Mouse (Mus musculus) spleen, adult 12 weeks (tissue): ENCODE measurements around the gene Rnf144b.

Experiments used
- DNase-seq: peaks from one replicate; pipeline ENCODE4 v3.0.0; 2022; ENCODE audit warnings: low spot score

The Rnf144b gene

DNA sequence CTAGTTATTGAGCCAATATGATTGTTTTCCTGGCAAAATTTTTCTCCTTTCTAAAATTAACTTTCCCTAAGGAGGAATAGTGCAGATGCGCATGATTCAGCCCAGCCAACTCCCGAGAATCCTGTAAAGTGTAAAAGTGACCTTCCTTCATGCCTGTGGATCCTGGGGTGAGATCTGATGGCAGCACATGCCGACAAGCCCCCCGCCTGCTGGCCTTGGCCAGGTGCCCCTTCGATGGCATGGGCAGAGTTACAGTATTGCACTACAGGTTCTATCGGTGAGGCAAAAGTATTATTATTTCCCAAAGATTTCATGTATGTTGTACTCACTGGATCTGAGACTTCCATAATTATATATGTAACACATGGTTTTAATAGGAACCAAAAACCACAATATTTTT lies 2.5 kb downstream of the Rnf144b start:
- no peak for DNase-seq

DNA sequence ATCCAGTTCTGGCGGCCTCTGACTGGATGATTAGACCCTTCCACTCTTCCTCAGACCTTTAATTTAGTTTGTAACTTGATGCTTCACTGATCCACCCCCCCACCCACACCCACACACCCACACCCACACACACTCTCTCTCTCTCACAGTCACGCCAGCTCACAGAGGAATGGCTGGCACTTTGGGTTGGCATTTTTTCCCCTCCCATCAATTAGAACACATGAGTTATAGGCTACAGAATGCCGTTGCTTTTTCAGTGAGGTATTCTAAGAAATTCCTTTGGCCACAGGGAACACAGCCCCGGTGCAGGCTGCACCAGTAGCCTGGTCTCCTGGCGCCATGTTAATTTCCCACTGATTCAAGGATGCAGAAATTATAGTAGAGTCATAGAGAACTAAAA lies 3.1 kb downstream of the Rnf144b start:
- no peak for DNase-seq

DNA sequence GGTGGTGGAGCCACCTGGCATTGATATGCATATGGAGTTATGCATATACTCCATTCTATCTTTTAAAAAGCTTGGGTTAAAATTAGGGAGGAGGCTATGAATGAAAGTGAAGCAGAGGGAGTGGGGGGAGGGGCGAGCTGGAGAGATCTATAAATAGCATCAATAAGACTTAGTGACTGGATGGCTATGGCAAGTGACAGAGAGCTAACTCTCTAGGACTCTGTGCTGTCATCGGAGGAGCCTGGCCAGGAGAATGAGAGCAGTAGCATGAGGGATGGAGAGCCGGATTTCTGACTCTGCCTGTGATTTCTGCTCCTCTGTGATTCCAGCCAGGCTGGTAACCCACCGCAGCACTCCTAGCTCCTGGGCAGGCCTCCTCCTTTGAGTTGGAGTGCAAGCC lies 6.6 kb downstream of the Rnf144b start:
- DNase-seq: no peak

DNA sequence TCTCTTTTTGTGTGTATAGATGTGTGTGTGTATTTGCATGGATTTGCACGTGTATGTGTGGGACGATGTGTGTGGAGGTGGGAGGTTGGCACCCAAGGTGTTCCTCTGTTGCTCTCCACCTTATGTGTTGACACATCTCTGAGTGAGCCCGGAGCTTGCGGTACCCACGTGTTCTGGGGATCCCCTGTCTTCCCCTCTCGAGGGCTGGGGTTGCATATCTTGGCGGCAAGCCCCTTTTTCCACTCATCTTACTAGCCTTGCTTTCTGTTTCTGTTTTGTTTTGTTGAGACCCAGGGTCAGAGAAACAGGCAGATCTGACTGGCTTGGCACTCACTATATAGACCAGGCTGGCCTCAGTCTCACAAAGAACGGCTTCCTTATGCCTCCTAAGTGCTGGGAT lies 10.6 kb downstream of the Rnf144b start:
- no peak for DNase-seq

DNA sequence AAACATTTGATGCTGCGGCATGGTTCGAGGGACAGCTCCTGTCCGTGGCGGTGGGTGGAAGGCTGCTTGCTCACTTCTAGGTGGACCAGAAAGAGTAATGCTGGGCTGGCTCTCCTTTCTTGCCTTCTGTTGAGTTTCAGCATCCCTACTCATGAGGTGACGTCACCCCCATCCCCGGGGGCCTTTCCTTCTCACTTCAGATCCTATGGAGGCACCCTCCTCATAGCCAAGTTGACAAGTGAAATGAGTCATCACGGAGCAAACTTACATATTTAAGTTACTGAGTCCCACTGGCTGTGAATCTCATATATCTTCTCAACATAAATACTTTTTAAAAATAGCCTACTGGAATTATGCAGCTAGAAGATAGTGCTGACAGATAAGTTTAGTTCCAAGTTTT lies 12.4 kb downstream of the Rnf144b start:
- DNase-seq: no peak

DNA sequence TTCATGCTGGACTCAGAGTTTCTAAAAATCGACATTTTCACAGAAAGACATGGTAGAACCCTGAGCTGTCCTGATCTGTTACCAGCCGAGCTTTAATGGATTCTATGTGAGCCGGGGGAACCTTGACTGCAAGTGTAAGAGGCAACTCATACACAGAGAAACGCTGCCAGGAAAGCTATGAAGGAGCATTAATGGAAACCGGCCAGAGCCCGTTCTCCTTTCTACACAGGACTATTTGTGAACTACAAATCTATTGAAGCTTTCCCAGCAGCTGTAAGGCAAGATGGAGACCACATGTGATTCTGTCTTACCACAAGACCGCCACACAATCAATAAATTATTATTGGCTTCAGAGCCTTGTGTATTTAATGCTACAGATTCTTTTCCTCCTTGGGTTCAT lies 13.3 kb downstream of the Rnf144b start:
- DNase-seq: no peak

DNA sequence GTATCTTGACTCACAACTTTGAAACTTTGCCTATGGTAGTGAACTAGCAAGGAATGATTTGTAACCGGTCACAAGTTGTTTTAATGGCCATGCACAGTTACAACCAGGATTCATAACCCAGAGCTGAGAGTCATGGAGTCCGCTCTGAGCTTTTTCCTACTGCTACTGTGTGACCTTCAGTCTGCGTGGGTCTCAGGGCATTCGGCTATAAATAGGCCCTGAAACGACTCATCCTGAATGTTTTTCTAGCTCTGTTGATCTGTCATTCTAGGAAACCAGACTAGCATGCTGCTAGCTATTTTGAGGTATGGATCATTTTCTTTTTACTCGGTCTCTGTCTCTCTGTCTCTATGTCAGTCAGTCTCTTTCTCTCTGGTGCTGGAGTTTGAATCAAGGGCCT lies 20.3 kb downstream of the Rnf144b start:
- DNase-seq: no peak

DNA sequence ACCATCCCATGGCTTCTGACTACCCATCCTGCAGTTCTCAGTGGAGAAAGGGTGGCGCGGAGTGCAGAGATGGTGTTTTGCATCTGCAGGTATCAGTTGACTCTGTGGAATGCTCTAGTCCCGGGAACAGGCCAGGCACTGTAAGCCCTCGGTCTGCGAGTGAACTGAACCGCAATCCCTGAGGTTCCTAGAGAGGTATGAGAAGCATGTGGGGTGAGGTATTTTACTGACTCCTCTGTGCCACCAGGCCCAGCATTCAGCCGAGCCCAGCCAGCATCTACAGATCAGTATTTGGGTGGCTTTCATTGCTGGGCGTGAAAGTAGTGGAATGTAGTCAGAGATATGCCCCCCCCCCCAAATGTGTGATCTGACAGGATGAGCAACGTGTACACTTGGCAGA lies 23.5 kb downstream of the Rnf144b start:
- DNase-seq: no peak

DNA sequence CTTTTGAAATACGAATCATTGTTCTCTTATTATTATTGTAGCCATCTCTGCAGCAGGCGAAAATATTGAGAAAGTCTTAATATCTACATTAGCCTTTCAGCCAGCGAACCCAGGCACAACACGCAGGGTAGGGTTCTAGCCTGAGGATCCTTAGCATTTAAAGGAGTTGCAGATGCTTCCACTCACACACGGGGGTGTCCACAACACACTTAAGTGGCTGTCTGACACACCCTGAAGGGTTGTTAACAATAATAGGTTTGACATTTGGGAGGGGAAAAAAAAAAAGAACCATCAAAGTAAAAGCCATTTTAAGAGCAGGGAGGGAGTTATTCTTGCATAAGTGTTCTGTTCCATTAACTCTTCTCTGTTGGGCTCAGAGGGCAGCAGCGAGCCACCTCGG lies 23.9 kb downstream of the Rnf144b start:
- no peak for DNase-seq

DNA sequence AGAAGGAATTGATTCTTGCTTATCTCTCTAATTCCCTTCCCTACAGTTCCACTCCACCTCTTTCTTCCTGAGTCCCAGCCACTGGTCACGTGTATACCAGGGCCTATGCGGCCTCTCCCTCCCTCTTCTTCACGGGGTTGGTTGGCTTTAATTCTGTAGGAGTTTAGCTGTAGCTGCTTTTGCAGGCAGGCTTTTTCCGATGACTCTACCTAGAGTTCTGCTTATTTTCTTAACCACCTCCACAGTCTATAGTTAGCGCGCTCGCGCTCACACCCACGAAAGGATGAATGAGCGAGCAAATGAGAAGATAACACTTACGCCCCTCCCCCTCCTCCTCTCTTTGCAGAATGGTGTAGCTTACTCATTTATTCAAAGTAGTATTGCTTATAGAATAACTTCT lies 26.1 kb downstream of the Rnf144b start:
- no peak for DNase-seq

DNA sequence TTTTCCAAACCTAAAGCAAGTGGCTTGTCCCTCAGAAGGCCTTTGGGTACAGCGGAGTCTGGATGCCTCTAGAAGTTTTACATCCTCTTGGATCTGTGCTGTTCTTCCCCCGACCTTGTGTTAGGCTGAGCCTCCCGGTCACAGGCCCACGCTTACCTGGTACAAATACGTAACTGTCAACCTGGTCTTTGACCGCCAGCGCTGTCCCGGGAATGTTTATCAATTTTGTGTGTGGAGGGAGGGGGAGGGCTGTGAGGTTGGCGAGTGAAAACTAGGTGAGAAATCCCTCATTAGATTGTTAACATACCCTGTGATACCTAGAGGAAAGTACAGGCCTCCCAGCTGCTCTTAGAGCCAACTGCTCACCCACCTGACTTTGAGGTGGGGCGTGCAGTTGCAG lies 27.5 kb downstream of the Rnf144b start:
- DNase-seq: no peak

DNA sequence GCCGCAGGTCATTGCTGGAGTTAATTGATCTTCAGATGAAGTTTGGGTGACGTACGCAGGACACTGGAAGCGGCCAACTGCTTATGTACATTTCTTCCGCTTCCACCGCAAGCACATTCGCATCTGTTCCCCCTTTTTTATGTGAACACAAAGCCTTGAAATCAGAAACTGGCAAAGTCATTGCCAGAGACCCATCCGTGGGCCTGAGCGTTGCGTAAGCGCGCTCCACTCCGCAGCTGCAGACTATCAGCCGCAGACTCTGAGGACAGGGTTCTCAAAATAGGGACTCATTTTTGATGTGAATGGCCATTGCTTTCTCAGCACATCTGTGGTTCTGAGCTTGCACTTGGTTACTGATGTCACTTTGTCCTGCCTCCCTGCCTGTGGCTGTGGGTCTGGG lies 28.6 kb downstream of the Rnf144b start:
- DNase-seq: no peak

DNA sequence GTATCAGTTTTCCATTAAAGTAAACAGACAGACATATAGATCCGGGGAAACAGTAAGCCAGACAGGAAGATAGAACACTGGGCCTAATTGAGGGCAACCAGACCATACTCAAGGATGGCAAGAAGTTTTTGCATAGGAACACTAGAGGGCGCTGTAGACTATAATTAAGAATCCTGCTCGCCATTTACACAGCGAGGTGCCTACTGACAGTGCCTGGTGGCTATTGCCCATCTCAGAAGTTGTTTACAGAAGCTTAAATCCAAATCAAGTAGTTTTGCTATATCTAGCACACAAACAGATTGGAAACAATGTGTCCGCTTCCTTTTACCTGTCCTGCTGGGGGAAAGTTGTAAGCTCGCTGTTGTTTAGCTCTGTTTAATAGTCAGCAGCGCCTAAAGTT lies 29.9 kb downstream of the Rnf144b start:
- DNase-seq: peak; percentile 4

DNA sequence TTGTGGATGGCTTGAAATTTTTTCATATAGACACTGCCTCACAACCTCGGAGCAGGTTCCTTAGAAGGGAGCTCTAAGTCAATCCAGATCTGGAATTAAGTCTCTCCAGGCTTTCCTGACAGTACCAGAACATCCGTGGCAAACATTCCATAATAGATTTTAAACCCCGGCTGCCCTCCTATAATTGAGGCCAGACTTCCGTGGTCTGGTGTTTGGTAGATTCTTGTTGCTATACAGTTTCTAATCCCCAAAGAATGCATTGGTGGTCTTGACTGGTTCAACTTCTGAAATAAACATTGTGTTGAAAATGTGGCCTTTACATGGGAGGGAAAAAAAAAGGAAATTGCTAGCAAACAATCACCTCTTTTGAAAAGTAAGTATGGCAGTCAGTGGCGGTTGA lies 30.8 kb downstream of the Rnf144b start:
- DNase-seq: no peak

DNA sequence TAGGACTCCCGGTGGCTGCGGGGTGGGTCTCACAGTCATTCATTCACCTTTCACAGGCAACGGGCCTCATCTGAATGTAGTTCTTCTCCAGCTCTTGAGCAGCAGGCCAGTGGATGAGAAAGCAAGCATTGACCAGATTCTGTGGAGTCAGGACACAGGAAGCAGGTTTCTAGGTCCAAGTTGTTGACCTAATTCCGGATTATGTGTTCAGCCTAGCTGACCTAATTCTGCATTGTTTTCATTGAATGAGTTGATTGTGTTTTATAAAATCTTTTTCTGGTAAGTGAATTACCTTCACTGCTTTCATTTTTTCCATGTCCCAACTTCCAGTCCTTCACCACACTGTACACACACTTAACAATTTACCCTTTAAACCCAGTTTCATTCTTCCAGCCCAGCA lies 32.4 kb downstream of the Rnf144b start:
- DNase-seq: no peak

DNA sequence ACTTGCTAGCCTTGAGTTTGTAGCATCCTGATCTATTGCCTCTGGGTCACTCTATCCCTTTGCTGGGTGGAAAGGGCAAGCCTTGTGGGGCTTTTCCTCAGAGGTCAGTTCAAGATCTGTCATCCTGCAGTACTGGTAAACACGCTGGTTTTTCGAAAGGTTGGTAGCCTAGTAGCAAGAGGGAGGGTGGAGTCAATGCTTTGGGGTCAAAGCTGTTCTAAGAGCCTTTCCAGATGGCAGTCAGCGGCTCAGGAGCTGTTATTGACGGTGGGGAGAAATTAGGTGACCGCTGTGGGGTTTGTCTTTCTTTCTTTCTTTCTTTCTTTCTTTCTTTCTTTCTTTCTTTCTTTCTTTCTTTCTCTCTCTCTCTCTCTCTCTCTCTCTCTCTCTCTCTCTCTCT lies 34.4 kb downstream of the Rnf144b start:
- DNase-seq: no peak

DNA sequence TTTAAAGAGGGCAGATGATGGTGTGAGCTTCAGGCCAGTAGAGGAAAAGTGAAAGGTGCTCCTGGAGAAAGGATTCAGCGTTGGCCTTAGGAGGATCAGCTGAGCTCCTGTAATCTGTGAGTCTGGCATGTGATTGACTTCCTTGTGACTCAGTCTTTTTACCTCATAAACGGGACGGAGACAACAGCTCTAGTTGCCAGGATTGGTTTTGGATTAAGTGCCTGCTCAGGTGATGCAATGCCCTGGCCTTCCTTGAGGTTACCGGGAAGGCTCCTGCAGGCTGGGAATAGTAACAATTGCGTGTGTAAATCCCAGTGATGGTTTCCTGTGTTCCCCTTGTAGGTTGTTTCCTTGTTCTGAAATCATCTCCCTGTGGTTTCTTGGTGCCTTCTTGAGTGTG lies 39.5 kb downstream of the Rnf144b start:
- no peak for DNase-seq

DNA sequence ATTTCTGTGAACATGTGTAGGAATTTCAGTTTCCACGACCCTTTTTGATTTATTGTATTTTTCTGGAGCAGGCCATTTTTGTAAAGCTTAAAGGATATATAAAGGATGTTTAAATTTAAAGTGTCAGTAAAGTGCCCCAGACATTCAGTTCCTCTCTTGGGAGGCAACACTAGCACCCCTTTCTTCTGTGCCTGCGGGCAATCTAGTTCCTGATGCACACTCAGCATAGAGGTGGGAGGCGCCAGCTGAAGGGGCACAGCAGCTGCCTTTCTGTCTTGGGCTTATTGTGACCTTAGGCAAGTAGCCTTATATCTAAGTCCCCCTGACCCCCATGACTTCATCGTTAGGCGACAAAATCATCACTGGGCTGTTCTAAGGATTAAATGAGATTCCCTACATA lies 42.3 kb downstream of the Rnf144b start:
- DNase-seq: no peak

DNA sequence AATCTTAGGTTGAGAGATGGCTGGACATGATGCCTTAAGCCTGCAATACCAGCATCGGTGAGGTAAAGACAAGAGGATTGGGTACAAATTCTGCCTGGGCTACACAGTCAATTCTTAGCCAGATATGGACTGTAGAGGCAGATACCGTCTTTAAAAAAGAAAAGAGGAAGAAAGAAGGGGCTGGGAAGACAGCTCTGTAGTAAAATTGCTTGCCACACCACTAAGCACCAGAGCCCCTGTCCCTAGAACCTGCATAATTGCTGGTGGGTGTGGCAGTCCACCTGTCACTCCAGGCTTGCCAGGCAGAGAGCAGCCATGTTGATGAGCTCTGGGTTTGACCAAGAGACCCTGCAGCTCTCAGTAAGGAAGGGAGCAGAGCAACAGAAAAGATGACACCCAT lies 42.8 kb downstream of the Rnf144b start:
- no peak for DNase-seq

DNA sequence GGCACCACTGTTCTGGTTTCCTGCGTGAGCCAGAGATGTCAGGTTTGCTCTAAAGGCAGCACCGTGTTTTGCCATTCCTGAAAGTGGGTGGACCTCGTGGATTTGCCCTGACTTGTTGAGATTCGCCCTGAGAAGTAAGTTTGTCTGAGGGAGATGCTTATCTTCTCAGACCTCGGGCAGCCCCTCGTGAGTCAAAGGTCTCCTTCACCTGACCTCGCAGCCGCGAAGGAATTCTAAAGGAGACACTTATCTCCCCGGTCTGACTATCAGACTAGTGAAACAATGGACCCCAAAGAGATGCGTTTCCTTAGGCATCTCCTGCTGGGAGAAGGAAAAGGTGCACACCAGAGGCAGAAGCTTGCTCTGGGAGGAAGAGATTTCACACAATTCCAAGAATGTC lies 46.0 kb downstream of the Rnf144b start:
- no peak for DNase-seq

DNA sequence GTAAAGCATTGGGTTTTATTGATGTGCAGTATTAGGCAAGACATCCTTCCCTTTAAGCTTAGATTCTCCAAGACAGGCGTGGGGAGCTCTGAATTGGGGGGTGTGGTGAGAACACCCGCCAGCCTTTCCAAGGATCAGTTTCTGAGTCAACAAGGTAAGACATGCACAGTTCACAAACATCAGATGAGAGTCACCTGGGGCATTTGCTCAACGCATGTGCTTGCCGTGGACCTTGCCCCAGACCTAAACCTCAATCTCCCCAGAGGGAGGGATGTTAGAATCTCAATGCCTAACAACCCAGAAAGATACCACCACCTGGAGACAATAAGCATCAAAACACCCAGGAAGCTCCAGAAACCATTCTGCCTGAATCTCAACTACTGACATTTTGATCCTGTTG lies 47.6 kb downstream of the Rnf144b start:
- no peak for DNase-seq

DNA sequence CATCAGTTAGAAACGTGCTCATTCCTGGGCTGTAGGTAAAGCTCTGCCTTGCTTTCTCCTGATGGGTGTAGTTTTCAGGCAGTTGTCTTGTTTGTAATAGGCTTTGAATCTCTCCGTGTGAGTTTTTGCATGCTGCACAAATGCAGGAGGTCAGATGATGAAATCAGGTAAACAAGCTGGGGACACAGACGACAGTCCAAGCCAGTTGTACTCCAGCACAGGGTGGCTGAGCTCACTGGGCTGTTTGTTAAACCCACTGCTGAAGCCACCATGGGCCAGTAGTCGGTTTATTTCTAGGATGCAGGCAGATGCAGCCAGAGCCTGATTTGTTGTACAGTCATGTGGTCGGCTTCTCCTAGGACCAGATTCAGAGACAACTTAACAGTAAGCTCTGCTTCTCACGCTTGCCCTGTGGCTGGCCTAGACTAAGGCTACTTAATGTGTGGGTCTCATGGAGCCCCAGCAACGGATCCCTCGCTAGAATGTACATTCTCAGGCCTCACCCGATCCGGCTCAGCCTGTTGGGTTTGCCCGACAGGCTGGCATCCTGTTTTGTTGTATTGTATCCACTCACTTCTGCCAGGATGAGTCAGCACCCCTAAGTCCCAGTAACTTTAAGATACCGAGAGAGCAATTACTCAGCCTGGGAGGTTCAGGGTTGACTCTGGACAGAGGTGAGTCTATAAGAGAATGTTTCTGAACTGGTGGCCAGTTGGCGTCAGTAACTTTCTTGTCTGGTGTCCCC lies 48.5 kb downstream of the Rnf144b start:
- no peak for DNase-seq

DNA sequence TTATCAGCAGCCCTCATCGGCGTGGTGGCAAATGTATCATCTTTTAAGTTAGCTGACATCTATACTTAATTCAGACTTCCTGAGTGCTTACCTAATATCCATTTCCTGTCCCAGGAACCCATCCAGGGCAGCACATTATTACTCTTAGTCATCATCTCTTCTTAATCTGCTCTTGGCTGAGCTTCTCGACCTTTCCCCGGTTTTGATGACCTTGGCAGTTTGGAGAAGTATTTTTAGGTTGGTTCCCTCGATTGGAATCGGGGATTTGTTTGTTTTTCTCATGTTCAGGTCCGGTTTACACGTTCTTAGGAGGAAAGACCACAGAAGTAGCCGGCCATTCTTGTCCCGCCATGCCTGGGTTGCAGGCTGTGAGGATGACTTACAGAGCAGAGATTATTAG lies 50.4 kb downstream of the Rnf144b start:
- DNase-seq: no peak

DNA sequence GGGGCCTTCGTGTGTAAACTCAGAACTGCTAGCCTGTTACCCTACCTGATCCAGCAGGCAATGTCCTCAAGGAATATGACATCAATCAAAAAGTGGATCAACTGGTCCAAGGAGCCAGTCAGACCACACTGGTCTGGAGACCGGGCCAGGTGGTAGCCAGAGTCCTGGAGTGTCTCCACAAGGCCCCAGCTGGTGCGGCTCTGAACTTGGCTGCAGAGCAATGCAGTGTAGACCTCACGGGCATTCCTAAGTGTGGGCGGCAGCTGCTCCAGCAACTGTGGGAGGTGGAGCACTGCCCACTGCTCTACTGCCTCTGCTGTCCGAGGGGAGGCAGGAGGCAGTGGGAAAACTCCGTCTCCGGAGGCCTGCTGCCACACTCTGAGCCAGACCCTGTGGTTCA lies 55.7 kb downstream of the Rnf144b start:
- DNase-seq: no peak

DNA sequence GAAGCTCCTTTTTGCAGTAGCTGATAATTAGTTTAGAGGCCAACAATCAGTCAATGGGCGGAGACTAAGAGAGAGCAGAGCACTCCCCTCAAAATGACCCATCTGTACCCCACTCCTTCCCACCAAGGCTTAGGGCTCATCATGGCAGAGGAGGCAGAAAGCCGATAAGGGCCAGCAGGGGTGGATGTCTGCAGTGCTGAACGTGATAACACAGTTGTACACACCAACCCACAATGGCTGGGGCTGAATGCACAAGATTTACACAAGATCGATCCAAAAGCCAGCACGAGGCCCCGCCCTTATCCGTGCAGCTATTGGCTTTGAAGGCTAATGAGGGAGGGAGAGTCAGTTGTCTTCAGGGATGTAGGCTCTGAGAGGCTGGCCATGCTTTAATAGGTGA lies 58.3 kb downstream of the Rnf144b start:
- DNase-seq: no peak
